Mouse (Mus musculus): ENCODE measurements around the gene Tarbp1.

- TF ChIP-seq POLR2A (IDR thresholded peaks at IDR 0.05; ENCODE audit: low read depth, low read length) (no peak), CTCF (IDR thresholded peaks at IDR 0.05; ENCODE audit: extremely low read depth, insufficient read depth, insufficient read length, insufficient replicate concordance) (no peak)
Measured at GRCm38 (mm10) chr8:126508221-126508620, 33.4 kb upstream of the Tarbp1 start.
